Mouse (Mus musculus) gastrocnemius, adult 18-20 months (tissue): Measurements from ENCODE around the gene Atp6v0a1. TPM values are rescaled to one million over a fixed set of nuclear protein-coding genes. Genes with fewer than 3 reads are reported as not detected.
"Not testable (repeated sequence)": the region's sequence is repeated elsewhere in the genome, so short reads cannot be mapped to it uniquely, and the experiment has no call there.

Source experiments
- DNase-seq: peaks from one replicate; pipeline ENCODE4 v3.0.0; 2021; ENCODE audit warnings: low spot score
- total RNA-seq, 2 experiments: library from RNA; stranded (reverse); gene quantifications; 2 replicates each; pipeline ENCODE4 v1.2.3; 2021

The Atp6v0a1 gene
- total RNA-seq, 2 experiments from 2014 or later: 57.0 to 74.4 TPM

- no peak for DNase-seq
These were observed 28.8 kb upstream of the Atp6v0a1 start for GRCm38 (mm10) chr11:100980438-100980837.

DNA sequence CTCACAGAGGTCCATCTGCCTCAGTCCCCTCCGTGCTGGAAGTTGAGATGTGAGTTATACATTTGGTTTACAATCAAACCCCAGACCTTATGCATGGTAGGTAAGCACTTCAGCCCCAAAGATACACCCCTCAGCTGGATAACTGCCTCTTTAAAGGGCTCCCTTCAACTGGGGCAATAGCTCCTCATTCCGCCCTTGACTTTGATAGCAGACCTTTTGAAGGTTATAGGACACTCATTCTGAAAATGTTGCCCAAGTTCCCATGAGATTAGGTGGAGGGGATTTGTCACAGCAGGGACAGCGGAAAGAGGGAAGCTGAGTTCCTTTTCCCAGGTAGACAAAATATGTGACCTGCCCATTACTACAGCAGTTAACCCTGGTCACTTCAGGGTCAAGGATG is 28.0 kb upstream of the Atp6v0a1 start:
- DNase-seq: no peak

GRCm38 (mm10) chr11:100982087-100982486 is 27.2 kb upstream of the Atp6v0a1 start:
- no peak for DNase-seq

DNA sequence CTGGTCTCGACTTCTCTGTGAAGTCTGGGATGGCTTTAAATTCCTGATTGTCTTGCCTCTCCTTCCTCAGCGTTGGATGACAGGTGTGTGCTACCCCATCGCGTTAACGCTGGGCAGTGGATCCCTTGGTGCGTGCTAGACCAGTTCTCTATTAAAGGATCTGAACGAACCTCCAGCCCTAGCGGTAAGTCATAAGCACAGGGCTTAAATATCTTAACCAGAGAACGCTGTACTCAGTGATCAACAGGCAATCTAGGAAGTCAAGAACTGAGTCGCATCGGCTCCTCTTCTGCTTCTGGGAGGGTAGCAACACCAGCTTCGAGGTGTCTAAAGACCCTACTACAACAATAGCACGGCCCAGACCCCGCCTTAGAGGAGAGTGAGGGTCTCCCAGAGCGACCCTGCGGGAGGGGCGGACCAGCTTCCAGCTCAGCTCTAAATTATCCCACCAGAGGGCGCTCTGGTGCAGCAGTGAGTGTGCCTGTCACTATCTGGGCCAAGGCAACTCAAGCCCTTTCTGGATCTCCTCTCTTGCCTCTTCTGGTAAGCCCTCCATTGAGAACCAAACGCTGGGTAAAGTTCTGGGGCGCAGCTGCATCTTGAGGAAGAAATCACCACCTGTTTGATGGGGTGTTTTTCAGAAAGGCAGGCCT is 26.0 kb upstream of the Atp6v0a1 start:
- peak; percentile 87 for DNase-seq

GRCm38 (mm10) chr11:100983778-100984131 is 25.5 kb upstream of the Atp6v0a1 start:
- DNase-seq: no peak

DNA sequence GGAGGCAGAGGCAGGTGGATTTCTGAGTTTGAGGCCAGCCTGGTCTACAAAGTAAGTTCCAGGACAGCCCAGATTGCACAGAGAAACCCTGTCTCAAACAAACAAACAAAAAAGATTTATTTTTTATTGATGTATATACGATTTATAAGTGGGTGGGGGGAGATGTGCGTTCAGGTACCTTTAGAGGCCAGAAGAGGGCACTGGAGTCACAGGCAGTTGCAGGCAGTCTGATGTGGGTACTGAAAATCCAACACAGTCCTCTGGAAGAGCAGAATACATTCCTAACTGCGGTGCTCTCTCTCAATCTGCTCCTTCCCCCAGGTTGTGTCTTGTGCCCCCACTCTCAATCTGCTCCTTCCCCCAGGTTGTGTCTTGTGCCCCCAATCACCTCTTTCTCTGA is 23.6 kb upstream of the Atp6v0a1 start:
- DNase-seq: no peak

GRCm38 (mm10) chr11:100988674-100989073 is 20.6 kb upstream of the Atp6v0a1 start:
- DNase-seq: no peak

GRCm38 (mm10) chr11:100989666-100990065 is 19.6 kb upstream of the Atp6v0a1 start:
- no peak for DNase-seq

- no peak for DNase-seq
These were observed 18.2 kb upstream of the Atp6v0a1 start for GRCm38 (mm10) chr11:100991027-100991534.

GRCm38 (mm10) chr11:100993437-100993836 is 15.8 kb upstream of the Atp6v0a1 start:
- no peak for DNase-seq

DNA sequence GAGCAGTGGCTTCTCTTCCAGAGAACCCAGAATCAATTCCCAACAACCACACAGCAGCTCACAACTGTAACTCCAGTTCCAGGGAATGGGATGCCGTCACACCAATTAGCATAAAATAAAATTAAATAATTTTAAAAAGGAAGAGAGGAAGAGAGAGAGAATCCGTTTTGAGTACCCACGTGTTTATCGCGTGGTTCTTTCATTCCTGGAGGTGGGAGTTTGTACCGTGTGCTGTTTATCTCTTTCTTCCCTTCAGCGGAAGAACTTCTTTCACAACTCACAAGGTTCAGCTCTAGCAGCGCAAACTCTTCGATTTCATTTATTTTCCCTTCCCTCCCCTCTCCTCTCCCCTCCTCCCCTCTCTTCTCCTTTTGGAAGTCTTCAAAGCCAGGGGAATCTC is 15.0 kb upstream of the Atp6v0a1 start:
- no peak for DNase-seq

DNA sequence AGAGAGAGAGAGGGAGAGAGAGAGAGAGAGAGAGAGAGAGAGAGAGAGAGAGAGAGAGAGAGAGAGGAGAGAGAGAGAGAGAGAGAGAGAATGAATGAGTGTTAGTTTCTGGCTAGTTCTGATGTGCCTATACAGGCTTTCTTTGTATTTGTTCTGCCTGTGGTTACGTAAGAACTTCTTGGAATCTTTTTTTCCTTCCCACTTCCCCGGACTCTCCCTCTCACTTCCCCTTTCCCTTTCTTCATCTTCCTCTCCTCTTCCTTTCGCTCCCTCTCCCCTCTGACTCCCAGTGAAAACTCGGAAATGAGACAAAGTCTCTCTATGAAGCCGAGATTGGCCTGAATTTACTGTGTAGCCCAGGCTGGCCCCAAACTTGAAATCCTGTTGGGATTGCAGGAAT is 14.6 kb upstream of the Atp6v0a1 start:
- DNase-seq: no peak

DNA sequence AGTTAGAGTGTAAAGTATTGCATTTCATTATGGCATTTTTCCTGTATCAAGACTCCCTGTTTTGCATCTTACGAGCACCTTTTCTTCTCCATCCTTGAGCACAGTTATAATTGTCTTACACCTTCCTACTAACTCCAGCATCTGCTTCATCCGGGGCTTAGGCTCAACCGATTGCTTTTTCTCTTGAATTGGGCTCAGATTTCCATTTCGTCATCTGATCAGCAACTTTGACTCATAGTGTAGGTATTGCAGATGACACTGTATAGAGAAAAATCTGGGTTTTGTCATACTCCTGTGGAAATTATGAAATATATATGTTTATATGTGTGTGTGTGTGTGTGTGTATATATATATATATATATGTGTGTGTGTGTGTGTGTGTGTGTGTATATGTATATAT is 12.8 kb upstream of the Atp6v0a1 start:
- no peak for DNase-seq

DNA sequence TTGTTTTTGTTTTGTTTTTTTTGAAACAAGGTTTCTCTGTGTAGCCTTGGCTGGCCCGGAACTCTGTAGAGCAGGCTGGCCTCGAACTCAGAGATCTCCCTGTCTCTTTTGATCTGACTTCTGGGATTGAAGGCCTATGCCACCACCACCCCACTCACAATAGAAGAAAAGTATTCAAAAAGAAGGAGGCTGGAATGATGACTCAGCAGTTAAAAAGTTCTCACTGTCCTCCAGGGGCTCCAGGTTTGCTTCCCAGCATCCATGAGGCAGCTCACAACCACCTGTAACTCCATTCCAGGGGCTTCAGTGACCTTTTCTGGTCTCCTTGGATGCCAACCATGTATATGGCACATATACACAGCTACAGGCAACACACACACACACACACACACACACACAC is 10.4 kb upstream of the Atp6v0a1 start:
- DNase-seq: no peak

DNA sequence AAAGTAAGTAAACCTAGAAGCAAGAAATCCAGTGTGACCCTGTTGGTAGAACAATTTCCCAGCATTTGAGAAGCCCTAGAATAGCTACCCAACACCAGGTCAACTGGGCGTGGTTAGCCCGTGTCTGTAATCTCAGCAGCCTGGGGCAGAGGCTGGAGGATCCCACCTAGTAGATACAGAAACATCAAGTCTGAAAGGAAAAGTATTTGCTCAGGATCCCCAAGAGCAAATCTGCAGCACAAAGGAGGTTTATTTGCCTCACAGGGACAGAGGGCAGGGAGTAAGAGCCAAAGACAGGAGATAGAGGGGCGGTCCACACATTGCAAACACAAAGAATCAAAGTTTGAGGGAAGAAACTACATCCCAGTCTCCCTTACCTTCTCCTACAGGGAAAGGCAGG is 10.0 kb upstream of the Atp6v0a1 start:
- no peak for DNase-seq

GRCm38 (mm10) chr11:101001875-101002552 is 7.2 kb upstream of the Atp6v0a1 start:
- not testable (repeated sequence) for DNase-seq

DNA sequence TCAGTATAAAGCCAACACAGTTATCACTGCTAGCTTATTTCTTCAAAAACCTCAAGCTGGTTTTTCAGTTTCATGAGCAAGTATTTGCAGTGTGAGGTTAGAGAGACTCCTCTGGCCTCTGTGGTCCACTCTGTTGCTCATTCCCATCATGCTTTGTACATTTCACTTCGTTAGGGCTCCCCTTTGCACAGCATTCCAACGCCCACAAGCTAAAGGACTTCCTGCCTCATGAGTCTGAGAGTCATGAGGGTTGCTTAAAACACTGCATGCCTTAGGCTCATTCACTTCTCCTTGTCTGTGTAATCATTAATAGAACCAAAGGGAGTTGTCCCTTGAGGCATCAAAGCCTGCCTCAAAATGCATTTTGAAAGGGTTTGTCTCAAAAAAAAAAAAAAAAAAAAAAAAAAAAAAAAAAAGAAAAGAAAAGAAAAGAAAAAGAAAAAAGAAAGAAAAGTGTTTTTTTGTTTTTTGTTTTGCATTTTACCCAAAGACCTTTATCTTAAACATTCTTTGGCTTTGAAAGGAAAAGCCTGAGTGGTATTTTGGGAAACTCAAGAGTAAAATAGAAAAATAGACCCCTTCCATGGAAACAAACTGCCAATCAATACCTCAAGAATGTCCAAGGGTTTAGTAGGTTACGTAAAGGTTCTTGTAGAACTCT is 6.1 kb upstream of the Atp6v0a1 start:
- no peak for DNase-seq

- DNase-seq: peak; percentile 40
These were observed 826 bp upstream of the Atp6v0a1 start for GRCm38 (mm10) chr11:101008206-101009045.

GRCm38 (mm10) chr11:101009888-101010784 is 884 bp downstream of the Atp6v0a1 start:
- no peak for DNase-seq

- no peak for DNase-seq
These were observed 2.4 kb downstream of the Atp6v0a1 start for GRCm38 (mm10) chr11:101011641-101012040.

DNA sequence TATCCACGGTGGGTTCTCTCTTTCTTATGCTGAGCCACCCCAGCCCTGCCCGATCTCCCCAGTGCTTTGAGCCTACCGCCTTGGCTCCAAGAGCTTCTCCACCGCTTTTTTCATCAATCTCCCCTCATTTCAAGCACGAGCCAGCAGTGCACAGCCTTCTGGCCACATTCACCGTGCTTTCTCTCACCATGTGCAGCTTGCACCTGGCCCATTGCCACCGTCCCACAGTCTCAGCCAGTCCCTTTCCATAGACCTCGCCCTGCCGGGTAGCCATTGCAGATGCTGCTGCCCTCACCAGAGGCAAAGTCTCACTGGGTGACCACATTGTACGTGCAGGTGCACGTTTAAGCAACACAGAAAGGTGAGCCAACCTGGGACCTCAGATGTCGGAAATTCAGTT is 14.1 kb downstream of the Atp6v0a1 start:
- DNase-seq: peak; percentile 13
